Mouse (Mus musculus): ENCODE data around the gene Rnd3. TPM values are rescaled to one million over a fixed set of nuclear protein-coding genes. Genes with fewer than 3 reads are reported as not detected.
A peak's percentile ranks its signal among the peaks of the same experiment; 100 is the strongest.

Rnd3 gene
- total RNA-seq, 2 experiments from 2014 or later = 12.7 to 14.4 TPM

- no peak for DNase-seq
These were observed 20.8 kb downstream of the Rnd3 start for GRCm38 (mm10) chr2:51128090-51128489.

GRCm38 (mm10) chr2:51110271-51110670 is 38.6 kb downstream of the Rnd3 start:
- no peak for DNase-seq

- no peak for DNase-seq
These were observed 40.3 kb downstream of the Rnd3 start for GRCm38 (mm10) chr2:51108631-51109030.

GRCm38 (mm10) chr2:51101187-51101586 is 47.7 kb downstream of the Rnd3 start:
- no peak for DNase-seq

GRCm38 (mm10) chr2:51099987-51100386 is 48.9 kb downstream of the Rnd3 start:
- no peak for DNase-seq

- no peak for DNase-seq
These were observed 49.7 kb downstream of the Rnd3 start for GRCm38 (mm10) chr2:51099240-51099639.

- no peak for DNase-seq
These were observed 58.2 kb downstream of the Rnd3 start for GRCm38 (mm10) chr2:51090688-51091087.

- no peak for DNase-seq
These were observed 58.9 kb downstream of the Rnd3 start for GRCm38 (mm10) chr2:51090049-51090448.

GRCm38 (mm10) chr2:51088843-51089573 is 59.9 kb downstream of the Rnd3 start:
- no peak for DNase-seq

- no peak for DNase-seq
These were observed 60.8 kb downstream of the Rnd3 start for GRCm38 (mm10) chr2:51088123-51088453.

- DNase-seq = peak in 1 of 2 experiments; percentile 21
These were observed 61.4 kb downstream of the Rnd3 start for GRCm38 (mm10) chr2:51087307-51088122.

GRCm38 (mm10) chr2:51085155-51085554 is 63.8 kb downstream of the Rnd3 start:
- no peak for DNase-seq

- DNase-seq = peak; percentile 22 to 27
These were observed 66.1 kb downstream of the Rnd3 start for GRCm38 (mm10) chr2:51082714-51083351.

All from layer of hippocampus, postnatal 36 days (tissue).